Mouse (Mus musculus) thymus, postnatal 10 days (tissue): ENCODE measurements around the gene Clk1.
"Not testable (repeated sequence)": the region's sequence is repeated elsewhere in the genome, so short reads cannot be mapped to it uniquely, and the experiment has no call there.

Experiments used
- DNase-seq, 2 experiments: peaks; one replicate each; pipeline ENCODE4 v3.0.0; 2021; ENCODE audit warnings: low spot score in 2 of 2

Gene Clk1

DNA sequence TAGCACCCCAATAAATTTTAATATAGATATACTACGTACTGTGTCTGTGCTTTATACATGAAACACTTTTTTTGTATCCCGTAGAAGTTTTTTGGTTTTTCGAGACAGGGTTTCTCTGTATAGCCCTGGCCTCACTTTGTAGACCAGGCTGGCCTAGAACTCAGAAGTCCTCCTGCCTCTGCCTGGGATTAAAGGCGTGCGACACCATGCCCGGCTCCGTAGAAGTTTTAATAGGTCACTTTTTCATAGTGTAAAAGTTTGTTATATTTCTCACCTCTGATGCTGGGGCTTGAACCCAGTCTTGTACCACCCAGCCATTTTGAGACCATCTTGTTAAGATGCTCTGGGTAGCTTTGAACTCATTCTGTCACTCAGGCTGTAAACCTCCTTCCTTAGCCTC lies 16.5 kb downstream of the Clk1 start:
- no peak for DNase-seq

DNA sequence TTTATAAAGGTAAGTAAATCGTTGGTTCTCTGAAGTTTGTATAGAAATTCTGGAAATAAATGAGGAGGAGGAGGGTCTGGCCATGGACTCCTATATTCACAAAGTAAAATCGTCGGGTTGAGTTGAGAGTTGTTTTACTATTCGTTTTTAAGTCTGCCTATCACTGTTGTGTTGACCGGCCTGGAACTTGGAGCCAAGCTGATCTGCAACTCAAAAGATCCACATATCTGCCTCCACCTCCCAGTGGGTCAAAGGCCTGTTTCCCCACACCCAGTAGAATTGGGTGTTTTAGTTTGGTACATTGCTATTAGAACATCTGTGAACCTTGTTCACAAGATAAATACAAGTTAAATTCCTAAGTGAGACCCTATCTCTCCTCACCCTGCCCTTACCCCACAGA lies 20.1 kb downstream of the Clk1 start:
- no peak for DNase-seq

DNA sequence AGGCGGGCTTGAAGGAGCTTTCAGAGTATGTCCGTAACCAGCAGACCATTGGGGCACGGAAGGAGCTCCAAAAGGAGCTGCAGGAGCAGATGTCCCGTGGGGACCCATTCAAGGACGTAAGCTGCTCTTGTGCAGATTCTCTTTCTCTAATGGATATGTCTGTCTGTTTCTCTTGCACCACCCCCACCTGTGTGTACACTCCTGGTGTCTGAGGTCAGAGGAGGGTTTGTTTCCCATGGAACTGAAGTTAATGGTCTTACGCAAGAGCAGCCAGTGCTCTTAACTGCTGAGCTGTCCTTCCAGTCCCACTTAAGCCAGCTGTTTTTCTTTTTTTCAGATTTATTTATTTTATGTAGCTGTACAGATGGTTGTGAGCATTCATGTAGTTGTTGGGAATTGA lies 22.5 kb downstream of the Clk1 start:
- DNase-seq: no peak

GRCm38 (mm10) chr1:58397731-58398130 lies 26.1 kb downstream of the Clk1 start:
- no peak for DNase-seq

- DNase-seq: no peak
These were observed 27.7 kb downstream of the Clk1 start for GRCm38 (mm10) chr1:58396179-58396578.

GRCm38 (mm10) chr1:58395341-58395740 lies 28.5 kb downstream of the Clk1 start:
- DNase-seq: no peak

DNA sequence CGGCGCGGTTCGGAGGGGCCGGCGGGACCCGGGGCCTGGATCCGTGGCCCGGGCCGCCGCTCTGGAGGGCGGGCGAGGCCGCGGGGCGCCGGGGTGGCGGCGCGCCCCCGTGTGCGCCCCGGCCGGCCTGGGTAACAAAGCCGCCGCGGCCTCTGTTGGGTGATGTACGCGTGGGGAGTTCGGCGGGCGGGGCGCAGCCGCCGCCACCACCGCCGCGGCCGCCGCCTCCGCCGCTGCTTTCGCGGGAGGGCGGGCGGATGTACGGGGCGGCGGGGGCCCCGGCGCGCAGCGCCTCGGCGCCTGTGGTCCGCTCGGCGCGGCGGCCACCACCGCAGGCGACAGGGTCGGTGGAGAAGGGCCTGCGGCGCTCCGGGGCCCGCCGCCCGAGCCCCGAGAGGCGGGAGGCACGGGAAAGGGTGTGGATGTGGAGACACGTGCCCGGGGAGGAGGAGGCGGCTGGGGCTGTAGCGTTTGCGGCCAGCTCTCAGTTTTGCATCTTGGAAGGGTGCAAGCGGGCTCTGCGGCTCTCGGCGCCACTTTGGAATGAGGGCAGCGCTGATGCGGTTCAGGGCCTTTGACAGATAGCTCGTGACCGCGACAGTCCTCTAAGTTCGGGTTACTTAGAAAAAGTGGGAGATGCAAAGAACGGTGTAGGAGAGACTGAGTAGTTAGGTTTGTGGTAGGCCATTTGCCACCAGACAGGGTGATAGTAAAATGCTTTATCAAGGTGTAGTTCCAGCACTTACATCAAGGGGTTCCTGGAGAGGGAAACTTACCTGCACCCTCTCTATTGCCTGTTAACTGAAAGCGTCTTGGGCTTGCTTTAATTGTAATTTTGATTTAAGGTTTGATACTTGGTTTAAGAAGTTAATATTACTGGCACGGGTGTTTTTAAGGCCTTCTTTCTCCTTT lies 30.3 kb downstream of the Clk1 start:
- DNase-seq: peak; percentile 36 to 47

DNA sequence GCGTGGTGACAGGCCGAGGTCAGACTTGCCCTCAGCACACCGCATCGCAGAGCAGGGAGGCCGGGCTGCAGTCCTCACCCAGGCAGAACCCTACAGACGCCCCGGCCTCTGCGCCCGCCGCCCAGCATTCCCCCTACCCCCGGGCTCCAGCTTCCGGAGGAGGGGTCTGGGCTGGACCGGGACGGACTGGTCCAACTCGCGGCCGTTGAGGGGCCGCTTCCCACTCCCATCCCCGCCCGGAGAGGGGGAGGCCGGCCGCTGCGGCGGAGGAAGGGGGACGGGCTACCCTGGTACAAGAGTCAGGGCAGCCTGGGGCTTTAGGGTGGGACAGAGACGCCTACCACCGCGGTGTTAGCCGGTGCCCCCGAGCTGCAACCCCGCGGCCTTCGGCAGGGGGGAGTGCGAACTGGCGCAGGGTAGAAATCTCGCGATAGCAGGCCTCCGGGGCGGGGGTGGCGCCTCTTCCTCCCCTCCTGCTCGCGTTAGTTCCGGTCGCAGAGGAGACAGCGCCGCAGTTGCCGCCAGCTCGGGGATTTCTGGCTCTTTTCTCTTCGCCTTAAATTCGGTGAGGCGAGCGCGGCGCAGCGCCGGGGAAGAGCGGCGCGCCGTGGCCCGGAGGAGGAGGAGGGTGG lies 31.1 kb downstream of the Clk1 start, which contains the start of gene Bzw1:
Gene Bzw1, plus strand, starts transcription at position 247 of the 632 bp plus-strand sequence.
- DNase-seq: peak; percentile 93 to 96

DNA sequence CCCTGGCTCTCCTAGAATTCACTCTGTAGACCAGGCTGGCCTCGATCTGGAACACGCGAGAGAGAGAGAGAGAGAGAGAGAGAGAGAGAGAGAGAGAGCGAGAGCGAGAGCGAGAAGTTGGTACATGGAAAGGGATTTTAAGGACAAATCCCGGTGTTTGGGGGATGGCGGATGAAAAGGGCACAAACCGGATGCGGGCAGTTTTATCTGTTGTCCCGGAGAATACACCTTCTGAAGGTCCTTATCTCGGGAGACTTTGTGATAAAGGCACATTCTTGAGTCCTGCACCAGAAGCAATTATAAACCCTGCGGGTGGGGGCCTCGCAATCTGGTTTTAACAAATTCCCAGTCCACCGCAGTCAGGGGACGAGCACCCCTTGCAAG lies 31.6 kb downstream of the Clk1 start:
- no peak for DNase-seq

GRCm38 (mm10) chr1:58391421-58392267 lies 32.2 kb downstream of the Clk1 start:
- no peak for DNase-seq

- no peak for DNase-seq
These were observed 41.1 kb downstream of the Clk1 start for GRCm38 (mm10) chr1:58382586-58383281.

GRCm38 (mm10) chr1:58375574-58376147 lies 48.2 kb downstream of the Clk1 start:
- no peak for DNase-seq

DNA sequence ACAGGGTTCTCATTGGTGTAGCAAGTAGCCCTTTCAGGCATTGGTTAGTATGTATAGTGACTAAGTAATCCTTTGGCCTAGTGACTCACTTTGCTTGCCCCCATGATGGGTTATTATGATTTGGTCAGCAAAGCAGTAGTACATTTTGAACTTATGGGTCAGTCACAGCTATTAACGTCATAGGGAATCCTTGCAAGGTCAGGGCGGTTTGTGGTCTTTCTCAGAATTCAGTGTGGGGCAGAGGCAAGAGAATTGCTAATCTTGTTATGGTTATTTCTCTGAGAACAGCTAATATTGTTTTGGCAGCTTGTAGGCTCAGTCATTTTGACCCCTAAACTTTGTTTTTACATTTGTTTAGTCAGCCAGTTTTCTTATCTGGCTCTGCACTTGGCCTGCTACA lies 49.6 kb downstream of the Clk1 start:
- not testable (repeated sequence) for DNase-seq

DNA sequence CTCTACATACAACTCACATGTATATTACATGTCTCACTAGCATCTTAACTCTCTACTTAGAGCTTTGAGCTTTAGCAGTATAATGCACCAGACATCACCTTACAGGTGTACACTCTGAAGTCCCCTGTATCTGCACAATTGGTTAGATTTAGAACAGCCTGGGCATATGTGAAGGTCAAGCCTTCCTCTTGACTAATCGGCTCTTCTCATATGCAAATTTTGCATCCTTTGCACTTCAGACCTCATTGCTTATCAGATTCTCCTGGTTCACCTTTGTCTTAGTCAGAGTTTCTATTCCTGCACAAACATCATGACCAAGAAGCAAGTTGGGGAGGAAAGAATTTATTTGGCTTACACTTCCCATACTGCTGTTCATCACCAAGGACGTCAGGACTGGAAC lies 54.1 kb downstream of the Clk1 start:
- no peak for DNase-seq

- no peak for DNase-seq
These were observed 57.0 kb downstream of the Clk1 start for GRCm38 (mm10) chr1:58366737-58367471.

- no peak for DNase-seq
These were observed 58.0 kb downstream of the Clk1 start for GRCm38 (mm10) chr1:58365829-58366228.

- no peak for DNase-seq
These were observed 59.3 kb downstream of the Clk1 start for GRCm38 (mm10) chr1:58364551-58364950.

DNA sequence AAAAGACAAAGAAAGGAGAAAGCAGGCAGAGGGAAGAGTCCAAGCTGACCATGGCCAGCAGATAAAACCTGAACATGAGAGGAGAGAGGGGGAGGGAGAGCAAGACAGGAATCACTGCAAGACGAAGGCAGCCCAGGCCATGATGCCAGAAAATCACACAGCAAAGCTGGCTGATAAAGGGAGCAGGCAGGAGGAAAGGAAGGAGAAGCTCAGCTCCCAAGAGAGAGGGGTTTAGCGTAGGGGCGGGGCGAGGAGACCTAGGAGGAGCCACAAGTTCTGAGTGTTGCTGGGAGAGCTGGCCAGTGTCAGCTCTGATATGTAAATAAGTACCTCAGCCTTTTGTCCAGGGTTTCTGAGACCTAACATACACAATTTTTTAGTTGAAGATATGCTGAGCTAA lies 61.6 kb downstream of the Clk1 start:
- DNase-seq: no peak
